Mouse (Mus musculus) lung, adult 2 months (tissue): ENCODE measurements around the gene Purb.

Experiments used
- CTCF ChIP-seq: fragments of 200-500 bp; IDR thresholded peaks from 2 replicates; pipeline ENCODE4 v1.5.1; 2011; ENCODE audit warnings: mild to moderate bottlenecking, low read length, control low read depth; ENCODE audit not compliant: insufficient read depth
- POLR2A ChIP-seq: fragments of 200-500 bp; IDR thresholded peaks from 2 replicates; pipeline ENCODE4 v1.6.1; 2011; ENCODE audit warnings: low read depth, mild to moderate bottlenecking, control low read depth, low read length, borderline replicate concordance; ENCODE audit errors: extremely low read depth

- TF ChIP-seq POLR2A, result no peak
- TF ChIP-seq CTCF, result no peak
Measured at GRCm38 (mm10) chr11:6447493-6447892, 28.2 kb downstream of the Purb start.
